Mouse (Mus musculus) megakaryocyte, embryonic 14.5 days (primary cell): ENCODE measurements around the gene Ap2m1.

ENCODE experiments used
- FLI1 ChIP-seq: IDR thresholded peaks from 2 replicates; pipeline ENCODE4 v1.6.1; 2012; ENCODE audit warnings: low read length, inconsistent platforms, mixed read lengths
- GATA1 ChIP-seq: IDR thresholded peaks from 3 replicates; pipeline ENCODE4 v1.6.1; 2012; ENCODE audit warnings: mixed read lengths, low read length, inconsistent platforms, borderline replicate concordance

GRCm38 (mm10) chr16:20547423-20547822 lies 12.1 kb downstream of the Ap2m1 start:
- TF ChIP-seq GATA1 (no peak), FLI1 (no peak)
